Mouse (Mus musculus) heart, postnatal 25 days (tissue): ENCODE measurements around the gene 4930404N11Rik. TPM values are rescaled to one million over a fixed set of nuclear protein-coding genes. Genes with fewer than 3 reads are reported as not detected.
A peak's percentile ranks its signal among the peaks of the same experiment; 100 is the strongest.

ENCODE experiments used
- DNase-seq: peaks from one replicate; pipeline ENCODE4 v3.0.0; 2022; ENCODE audit warnings: low spot score
- intact Hi-C: fragments of 180-260 bp; cut with DNase I; formaldehyde crosslinking; loops from one replicate; pipeline ENCODE4 v1.15.1; 2025
- total RNA-seq, 2 experiments: library from RNA; stranded (reverse); gene quantifications; 2 replicates each; pipeline ENCODE4 v1.2.3; 2021

Gene 4930404N11Rik
- total RNA-seq, 2 experiments from 2014 or later, result 0.78 to 1.2 TPM

- intact Hi-C loops, result no loop called here
- DNase-seq, result no peak
These were observed 20.1 kb upstream of the 4930404N11Rik start for GRCm38 (mm10) chr10:81385603-81386306.

DNA sequence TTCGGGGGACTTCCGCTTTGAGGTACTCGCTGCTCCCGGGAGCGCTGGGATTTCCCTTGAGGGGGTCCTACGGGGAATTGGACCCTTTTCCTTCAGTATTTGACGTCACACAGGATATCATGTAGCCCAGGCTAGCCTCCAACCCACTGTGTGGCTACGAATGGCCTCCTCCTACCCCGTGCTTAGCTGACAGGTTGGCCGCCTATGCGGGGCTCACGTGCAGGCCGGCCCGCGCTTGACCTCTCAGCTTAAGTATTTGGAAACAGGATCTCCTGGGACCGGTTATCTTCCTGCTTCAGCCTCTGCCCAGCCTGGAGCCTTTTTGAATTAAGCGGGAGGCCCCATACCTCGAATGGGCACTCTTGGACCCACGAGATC is 19.0 kb upstream of the 4930404N11Rik start:
- intact Hi-C loops, result no loop called here
- DNase-seq, result no peak

DNA sequence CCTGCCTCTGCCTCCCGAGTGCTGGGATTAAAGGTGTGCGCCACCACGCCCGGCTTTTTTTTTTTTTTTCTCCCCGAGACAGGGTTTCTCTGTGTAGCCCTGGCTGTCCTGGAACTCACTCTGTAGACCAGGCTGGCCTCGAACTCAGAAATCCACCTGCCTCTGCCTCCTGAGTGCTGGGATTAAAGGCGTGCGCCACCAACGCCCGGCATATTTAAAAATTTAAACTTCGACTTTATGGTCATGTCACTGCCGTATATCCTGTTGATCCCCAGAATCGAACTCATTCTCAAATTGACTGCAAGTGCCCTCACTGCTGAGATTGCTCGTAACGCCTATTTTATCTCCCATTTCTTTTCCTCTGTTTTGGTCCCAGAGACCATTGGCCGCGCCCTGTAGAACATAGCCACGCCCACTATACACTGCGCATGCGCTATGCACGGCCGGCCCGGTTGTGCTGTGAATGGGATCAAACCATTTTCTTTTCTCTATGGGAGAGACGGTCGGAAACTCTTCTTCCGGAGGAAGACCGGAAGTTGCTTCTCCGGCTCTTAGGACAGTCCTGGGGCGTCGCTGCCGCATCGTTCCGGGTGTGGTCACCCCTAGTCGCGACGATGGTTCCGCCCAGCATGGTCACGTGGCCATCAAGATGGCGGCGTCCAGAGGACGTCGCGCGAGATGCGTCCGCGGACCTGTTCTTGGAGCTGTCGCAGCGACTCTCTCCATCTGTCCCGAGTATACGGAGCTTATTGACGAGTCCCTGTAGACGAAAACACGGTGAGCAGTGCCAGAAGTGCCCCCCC is 18.4 kb upstream of the 4930404N11Rik start, which contains the start of the genes Dohh and Gm48551:
TSS of gene Dohh (plus strand) at position 627 of the 803 bp plus-strand sequence.
TSS of gene Gm48551 (plus strand) at position 665 of the 803 bp plus-strand sequence.
- peak; percentile 97 for DNase-seq
- intact Hi-C loops, result no loop called here

GRCm38 (mm10) chr10:81382039-81382438 is 16.4 kb upstream of the 4930404N11Rik start:
- no peak for DNase-seq
- intact Hi-C loops, result no loop called here

GRCm38 (mm10) chr10:81379809-81380378 is 14.3 kb upstream of the 4930404N11Rik start:
- intact Hi-C loops, result no loop called here
- DNase-seq, result no peak

- intact Hi-C loops, result no loop called here
- DNase-seq, result no peak
These were observed 13.6 kb upstream of the 4930404N11Rik start for GRCm38 (mm10) chr10:81379183-81379553.

- intact Hi-C loops, result no loop called here
- peak; percentile 100 for DNase-seq
These were observed 13.1 kb upstream of the 4930404N11Rik start for GRCm38 (mm10) chr10:81378553-81379182.

DNA sequence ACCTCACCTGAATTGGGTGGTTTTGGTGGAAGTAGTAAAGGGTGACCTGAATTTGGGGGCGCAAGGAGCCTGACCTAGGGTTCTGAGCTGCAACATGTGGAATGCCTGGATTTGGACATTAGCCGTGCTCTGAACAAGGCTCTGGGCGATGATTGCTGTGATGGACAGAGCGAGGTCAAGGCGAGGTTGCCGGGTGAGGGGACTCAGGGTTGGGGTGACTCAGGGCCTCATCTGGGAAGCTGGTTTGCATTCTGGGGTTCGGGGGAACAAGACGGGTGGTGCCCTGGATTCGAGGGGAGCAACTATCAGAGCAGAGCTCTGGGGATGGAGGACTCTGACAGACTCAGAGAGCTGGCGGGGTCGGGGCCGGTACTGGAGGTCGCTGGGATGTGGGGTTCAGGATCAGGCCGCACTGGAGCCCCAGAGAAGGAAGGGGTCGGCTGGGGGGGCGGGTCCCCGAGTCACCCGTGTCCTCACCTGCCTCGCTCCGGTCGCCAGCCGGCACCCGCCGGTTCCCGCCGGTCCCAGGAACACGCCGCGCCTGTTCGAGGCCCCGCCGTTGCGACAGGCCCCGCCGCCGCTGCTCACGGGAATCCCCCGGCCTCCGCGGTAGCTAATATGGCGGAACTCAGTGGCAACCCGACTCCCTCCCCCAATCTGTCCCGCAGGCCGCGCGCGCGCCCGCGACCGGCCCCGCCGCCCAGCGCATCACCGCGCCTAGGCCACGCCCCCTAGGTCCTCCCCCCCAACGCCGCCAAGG is 12.4 kb upstream of the 4930404N11Rik start, which contains the start of gene Fzr1:
TSS of gene Fzr1 (minus strand) at position 724 of the 760 bp plus-strand sequence.
- no peak for DNase-seq
- intact Hi-C loops, result no loop called here

- intact Hi-C loops, result no loop called here
- DNase-seq, result no peak
These were observed 11.7 kb upstream of the 4930404N11Rik start for GRCm38 (mm10) chr10:81377362-81377664.

DNA sequence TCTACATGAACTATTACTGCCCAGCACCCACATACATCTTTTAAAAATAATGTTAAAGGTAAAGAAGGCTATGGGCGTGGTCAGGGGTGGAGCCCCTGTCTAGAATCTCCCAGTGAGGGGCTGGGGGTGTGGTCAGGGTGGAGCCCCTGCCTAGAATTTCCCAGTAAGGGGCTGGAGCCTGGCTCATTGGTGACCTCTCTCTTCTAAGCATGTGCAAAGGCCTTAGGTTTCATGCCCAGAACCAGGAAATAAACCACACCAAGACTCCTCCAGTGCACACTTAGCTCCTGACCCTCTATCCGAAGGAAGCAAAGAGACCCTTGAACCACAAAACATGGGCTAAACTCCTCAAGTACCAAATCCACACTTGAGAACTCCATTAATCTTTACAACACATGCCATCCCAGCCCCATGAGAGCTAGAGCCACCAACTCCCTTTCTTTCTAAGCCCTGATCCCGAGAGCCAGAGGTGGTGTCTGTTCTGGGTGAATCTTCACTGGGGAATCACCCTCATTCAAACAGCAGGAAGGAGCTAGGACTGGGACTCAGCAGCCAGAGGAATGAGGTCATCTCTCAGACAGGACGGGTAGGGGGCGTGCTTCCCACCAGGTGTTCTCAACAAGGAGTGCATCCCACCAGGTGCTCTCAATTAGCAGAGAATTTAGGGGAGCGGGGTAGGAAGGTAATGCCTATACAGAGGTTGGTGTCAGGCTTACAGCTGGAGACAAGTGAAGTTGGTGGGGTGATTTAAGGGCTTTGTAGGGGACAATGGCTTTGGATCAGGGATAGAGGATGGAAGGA is 11.1 kb upstream of the 4930404N11Rik start:
- intact Hi-C loops, result no loop called here
- DNase-seq, result no peak

DNA sequence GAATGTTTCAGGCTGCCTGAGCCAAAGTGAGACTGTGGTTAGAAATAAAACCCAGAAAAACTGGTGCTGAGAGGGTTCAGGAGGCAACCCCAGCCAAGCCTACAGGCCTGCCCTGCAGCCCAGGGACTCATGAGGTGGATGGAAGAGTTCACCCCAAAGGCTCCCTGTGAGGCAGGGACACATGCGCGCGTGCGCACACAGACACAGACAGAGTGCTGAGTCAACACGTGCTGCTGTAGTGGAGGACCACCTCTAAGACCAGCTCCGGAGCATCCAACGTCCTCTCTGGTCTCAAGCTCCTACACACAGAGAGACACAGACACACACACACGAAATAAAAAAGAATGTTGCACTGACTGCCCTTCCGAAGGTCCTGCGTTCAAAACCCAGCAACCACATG is 9.7 kb upstream of the 4930404N11Rik start:
- no peak for DNase-seq
- intact Hi-C loops, result no loop called here

- intact Hi-C loops, result no loop called here
- no peak for DNase-seq
These were observed 1.5 kb upstream of the 4930404N11Rik start for GRCm38 (mm10) chr10:81367207-81367495.

DNA sequence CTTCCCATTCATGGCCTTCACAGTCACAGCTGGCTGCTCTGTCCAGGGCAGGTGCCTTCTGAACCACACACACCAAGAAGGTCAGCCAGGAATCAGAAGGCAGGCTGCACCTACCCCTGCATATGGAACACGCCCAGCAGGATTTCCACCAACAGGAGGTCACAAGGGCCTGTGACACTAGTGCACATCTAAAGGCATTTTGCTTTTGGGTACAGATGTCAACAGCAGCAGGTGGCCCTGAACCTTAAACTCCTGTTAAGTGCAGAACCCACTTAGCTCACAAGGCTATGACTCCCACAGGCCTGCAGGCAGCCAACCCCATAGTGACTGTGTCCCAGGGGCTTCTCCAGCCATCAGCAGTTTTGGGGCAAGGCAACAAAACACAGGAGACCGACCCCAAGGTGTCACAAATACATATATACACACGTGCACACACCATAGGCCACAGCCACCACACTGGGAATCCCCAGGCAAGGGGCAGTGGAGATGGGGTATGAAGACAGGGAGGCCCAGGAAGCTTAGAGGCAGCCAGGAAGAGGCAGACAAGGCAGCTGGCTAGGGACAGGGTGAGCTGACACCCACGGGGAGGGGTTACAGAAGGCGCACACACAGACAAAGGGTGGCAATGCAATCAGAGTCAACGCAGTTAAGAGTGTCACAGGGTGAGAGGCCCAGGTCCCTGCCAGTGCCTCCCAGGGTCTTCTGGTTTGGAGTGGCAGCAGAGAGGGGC is 1.0 kb upstream of the 4930404N11Rik start:
- intact Hi-C loops, result no loop called here
- no peak for DNase-seq

DNA sequence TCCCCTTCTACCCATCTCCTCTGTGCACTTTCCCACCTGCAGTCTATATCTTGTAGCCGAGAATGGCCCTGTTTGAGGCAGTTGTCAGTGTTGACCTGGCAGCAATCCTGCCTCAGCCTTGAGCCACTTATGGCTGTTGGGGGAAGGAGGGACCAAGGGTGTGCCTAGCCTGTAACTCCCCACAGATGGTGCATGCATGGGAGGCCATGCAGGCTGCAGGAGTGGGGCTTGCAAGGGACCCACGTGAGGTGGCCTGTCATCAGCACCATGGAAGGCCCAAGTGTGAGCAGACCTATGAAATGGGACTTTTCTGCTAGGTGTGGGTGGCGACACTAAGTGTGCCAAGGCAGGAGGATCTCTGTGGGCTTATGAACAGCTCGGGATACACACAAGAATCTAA is 543 bp downstream of the 4930404N11Rik start:
- no peak for DNase-seq
- intact Hi-C loops, result no loop called here

GRCm38 (mm10) chr10:81364666-81365065 is 950 bp downstream of the 4930404N11Rik start:
- intact Hi-C loops, result no loop called here
- DNase-seq, result no peak

DNA sequence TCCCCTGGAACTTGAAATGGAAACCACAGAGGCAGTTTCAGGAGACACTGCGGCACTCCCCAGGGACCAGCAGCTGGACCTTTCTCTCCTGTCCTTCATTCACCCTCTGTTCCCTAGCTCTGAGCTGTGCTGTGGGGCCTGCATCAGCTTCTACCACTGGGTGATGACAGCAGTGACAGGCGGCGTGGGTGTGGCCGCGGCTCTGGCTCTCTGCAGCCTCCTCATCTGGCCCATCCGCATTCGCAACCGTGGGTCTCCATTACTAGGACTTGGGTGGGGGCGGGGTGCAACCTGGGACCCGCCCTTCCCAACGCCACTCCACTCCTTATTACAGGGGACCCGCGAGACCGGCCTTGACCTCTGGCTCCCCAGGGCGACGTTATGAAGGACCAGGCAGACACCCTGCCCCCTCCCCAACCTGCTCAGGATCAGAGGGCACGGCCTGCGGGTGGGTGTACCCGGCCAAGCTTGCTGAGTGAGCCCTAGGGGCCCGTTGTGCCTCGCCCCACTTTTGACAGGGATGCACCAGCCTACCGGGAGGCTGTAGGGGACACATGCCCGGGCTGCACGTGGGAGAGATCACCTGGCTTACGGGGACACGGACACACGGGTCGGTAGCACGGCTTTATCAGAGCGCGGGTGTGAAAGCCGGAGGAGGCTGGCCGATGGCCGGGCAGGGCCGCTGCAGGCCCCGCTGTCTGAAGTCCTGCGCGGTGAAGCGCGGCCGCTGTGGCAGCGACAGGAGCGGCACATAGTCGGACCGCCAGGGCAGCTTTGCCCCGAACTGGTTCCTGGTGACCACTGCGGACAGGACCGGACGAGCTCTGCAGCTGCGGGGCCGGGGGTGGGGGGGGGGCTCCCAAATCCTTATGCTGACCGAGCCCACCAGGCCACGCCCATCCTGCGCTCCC is 1.9 kb downstream of the 4930404N11Rik start:
- intact Hi-C loops, result no loop called here
- no peak for DNase-seq

GRCm38 (mm10) chr10:81362336-81362949 is 3.2 kb downstream of the 4930404N11Rik start:
- intact Hi-C loops, result no loop called here
- no peak for DNase-seq
